Mouse (Mus musculus): Measurements from ENCODE around the gene Vmn2r65. TPM values are rescaled to one million over a fixed set of nuclear protein-coding genes. Genes with fewer than 3 reads are reported as not detected.

Gene Vmn2r65
- polyA plus RNA-seq (2014; fragmentation: Nextera tagmentation; extraction: Ambion mirVana) = not detected in 2 replicates

GRCm38 (mm10) chr7:84964015-84964414 is at the start of gene Vmn2r65:
Gene Vmn2r65 (minus strand): TSS chr7:84964115.
- Histone ChIP-seq H3K27ac (ENCODE audit: low read depth, low read length) (no peak within 1 kb of the TSS), H3K4me1 (replicated peaks; ENCODE audit: control insufficient read depth, insufficient read depth, low read length) (no peaks in the 10 kb centered on the region), H3K4me3 (ENCODE audit: low read depth, low read length) (no peak within 1 kb of the TSS), H3K9ac (ENCODE audit: low read length) (no peak within 1 kb of the TSS), H3K36me3 (ENCODE audit: control insufficient read depth, insufficient read depth, low read length) (no peaks in the 10 kb centered on the region), H3K9me3 (ENCODE audit: control insufficient read depth, low read length) (no peaks in the 10 kb centered on the region), H3K4me2 (ENCODE audit: low read depth, low read length, severe bottlenecking) (no peak within 1 kb of the TSS), H3K27me3 (ENCODE audit: control insufficient read depth, insufficient read depth, low read length) (no peaks in the 10 kb centered on the region)
- WGBS = 64% methylated on average over 1 of the region's 1 CpGs
- no peak for DNase-seq (ENCODE audit: low spot score)
- no peak for ATAC-seq (replicated peaks; ENCODE audit: low FRiP score)

- no peaks in the 10 kb centered on the region for H3K36me3 ChIP-seq (ENCODE audit: control insufficient read depth, insufficient read depth, low read length)
- H3K4me2 ChIP-seq (ENCODE audit: low read depth, low read length, severe bottlenecking) = no peak within 1 kb of the TSS
- H3K4me1 ChIP-seq (replicated peaks; ENCODE audit: control insufficient read depth, insufficient read depth, low read length) = no peaks in the 10 kb centered on the region
- H3K9ac ChIP-seq (ENCODE audit: low read length) = no peak within 1 kb of the TSS
- H3K9me3 ChIP-seq (ENCODE audit: control insufficient read depth, low read length) = no peaks in the 10 kb centered on the region
- H3K4me3 ChIP-seq (ENCODE audit: low read depth, low read length) = no peak within 1 kb of the TSS
- no peaks in the 10 kb centered on the region for H3K27me3 ChIP-seq (ENCODE audit: control insufficient read depth, insufficient read depth, low read length)
- 91% methylated on average over 1 of the region's 1 CpGs for WGBS
- no peak within 1 kb of the TSS for H3K27ac ChIP-seq (ENCODE audit: low read depth, low read length)
- DNase-seq (ENCODE audit: low spot score) (no peak), ATAC-seq (replicated peaks; ENCODE audit: low FRiP score) (no peak)
Observed at GRCm38 (mm10) chr7:85012168-85012567, 48.3 kb upstream of the Vmn2r65 start, which contains the start of gene Vmn2r66. Gene Vmn2r66 (minus strand): TSS chr7:85012268.

GRCm38 (mm10) chr7:84996694-84997093 is 32.8 kb upstream of the Vmn2r65 start:
- H3K9me3 ChIP-seq (ENCODE audit: control insufficient read depth, low read length) = no peaks in the 10 kb centered on the region; the same call in 1 of the 2 replicates

More at GRCm38 (mm10) chr7:84996694-84997093, 32.8 kb upstream of the Vmn2r65 start:
- Histone ChIP-seq H3K36me3 (ENCODE audit: control insufficient read depth, insufficient read depth, low read length) (no peaks in the 10 kb centered on the region), H3K4me3 (ENCODE audit: low read depth, low read length) (no peak overlapping the region), H3K4me1 (replicated peaks; ENCODE audit: control insufficient read depth, insufficient read depth, low read length) (no peaks in the 10 kb centered on the region), H3K9ac (ENCODE audit: low read length) (no peak overlapping the region), H3K27me3 (ENCODE audit: control insufficient read depth, insufficient read depth, low read length) (no peaks in the 10 kb centered on the region), H3K4me2 (ENCODE audit: low read depth, low read length, severe bottlenecking) (no peak overlapping the region), H3K27ac (ENCODE audit: low read depth, low read length) (no peak overlapping the region)
- DNase-seq (ENCODE audit: low spot score) (no peak), ATAC-seq (replicated peaks; ENCODE audit: low FRiP score) (no peak)
- WGBS = 79% methylated on average over 2 of the region's 2 CpGs

Other genes with a start within 250 kb of the Vmn2r65 start
- not detected in 2 replicates for gene Olfr291, start 110.6 kb downstream of the Vmn2r65 start, polyA plus RNA-seq (2014; fragmentation: Nextera tagmentation; extraction: Ambion mirVana)
- gene Vmn2r66, start 48.2 kb upstream of the Vmn2r65 start, polyA plus RNA-seq (2014; fragmentation: Nextera tagmentation; extraction: Ambion mirVana) = not detected in 2 replicates
- gene Vmn2r67, start 191.9 kb upstream of the Vmn2r65 start, polyA plus RNA-seq (2014; fragmentation: Nextera tagmentation; extraction: Ambion mirVana) = not detected in 2 replicates

All from forebrain, embryonic 11.5 days (tissue).